Mouse (Mus musculus) right cerebral cortex, postnatal 4 days (tissue): ENCODE results near the gene Aldh1a2.

Source experiments
- DNase-seq: peaks from one replicate; pipeline ENCODE4 v3.0.0-alpha.2; 2022

Aldh1a2 gene

DNA sequence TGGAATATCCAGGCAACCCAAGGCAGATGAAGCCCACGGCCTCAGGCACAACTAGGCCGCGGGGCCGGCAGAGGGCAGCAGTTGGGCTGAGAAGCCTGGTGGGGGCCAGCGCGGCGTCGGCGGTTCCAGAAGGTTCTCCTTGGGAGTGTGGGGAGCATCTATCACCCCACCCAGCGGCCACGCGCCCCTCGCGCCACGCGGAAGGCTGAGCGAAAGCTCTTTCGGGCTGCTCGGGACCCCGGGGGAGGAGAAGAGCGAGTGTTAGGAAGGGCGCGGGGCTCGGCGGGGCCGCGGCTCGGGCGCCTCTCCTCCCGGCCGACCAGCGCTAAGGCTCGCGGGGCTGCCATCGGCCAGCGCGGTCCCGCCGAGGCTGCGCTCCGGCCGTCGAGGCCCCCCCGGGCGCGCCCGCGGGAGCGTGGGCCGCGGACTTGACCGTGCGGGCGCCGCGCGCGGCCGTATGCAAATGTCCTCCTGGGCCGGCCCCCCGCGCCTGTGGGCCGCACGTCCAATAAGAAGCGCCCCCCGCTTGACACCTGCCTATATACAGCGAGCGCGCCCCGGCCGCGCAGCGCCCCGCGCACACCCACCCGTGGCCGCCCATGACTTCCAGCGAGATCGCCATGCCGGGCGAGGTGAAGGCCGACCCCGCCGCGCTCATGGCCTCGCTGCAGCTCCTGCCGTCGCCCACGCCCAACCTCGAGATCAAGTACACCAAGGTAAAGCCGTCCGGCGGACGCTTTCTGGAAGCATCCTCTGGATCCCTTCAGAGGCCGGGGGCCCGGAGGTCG, at the start of gene Aldh1a2:
Gene Aldh1a2, plus strand, starts transcription at position 542 of the 788 bp plus-strand sequence.
- peak; percentile 60 for DNase-seq

GRCm38 (mm10) chr9:71166019-71166705, 49.4 kb upstream of the Aldh1a2 start:
- no peak for DNase-seq

DNA sequence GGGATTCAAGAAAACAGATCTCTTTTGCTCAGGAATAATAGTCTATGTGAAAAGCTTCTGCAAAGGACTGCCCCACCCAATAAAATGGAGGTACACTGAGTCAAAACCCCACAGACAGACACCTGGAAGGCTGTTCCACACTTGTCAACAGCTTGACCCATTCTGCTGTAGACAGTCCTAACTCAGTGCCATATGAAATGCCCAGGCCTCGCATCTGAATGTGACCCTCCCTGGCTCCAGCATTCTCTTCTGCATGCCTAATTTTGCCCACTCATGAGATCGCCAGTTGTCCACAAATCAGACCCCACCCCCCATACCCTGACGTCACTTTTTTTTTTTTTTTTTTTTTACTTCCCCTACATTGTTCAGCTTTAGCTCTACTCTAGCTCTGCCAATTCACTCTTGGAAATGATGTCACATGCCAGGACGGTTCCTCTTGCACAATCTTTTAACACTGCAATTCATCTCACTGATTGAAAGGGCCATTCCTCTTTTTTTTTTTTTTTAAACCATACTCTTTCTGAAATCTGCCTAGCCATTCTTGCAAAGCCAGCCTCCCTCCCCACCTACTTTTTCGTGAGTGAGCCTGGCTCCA, 48.6 kb upstream of the Aldh1a2 start:
- DNase-seq = no peak

DNA sequence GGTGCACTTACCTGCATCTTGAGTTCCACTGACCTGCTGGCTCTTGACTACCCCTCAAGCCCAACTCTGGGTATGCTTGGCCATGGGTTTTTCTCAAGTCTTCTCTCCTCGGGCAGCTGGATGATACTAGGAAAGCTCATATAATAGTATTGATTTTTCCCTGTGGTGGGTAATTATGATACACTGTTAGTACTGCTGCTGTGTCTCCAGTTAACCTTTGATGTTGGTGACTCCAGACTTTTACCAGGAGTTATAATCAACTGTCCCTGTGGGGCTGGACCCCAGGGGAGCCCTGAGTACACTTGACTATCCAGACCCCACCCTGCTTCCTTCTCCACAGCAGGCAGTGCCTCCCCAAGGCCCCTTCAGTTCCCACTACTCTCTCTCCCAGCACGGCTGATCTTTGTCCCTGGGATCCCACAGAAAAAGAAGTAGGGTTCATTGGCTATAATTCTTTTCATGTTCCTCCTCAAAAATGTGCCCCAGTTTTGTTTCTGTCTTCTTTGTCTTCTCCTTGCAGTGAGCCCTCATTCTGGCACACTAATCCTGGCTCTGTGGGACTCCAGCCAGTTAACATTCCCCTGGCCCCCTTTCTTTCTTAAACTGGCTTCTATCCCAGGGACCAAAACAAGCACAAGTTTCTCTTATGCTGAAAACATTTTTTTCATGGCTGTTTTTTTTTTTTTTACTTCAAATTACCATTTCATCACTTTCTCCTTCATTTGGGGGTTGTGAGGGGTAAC, 47.9 kb upstream of the Aldh1a2 start:
- peak; percentile 18 for DNase-seq

GRCm38 (mm10) chr9:71168511-71168910, 47.1 kb upstream of the Aldh1a2 start, which contains the start of gene Aqp9:
Gene Aqp9 (minus strand): TSS chr9:71168682.
- DNase-seq = peak; percentile 18

- DNase-seq = no peak
Observed at GRCm38 (mm10) chr9:71173533-71173932, 42.1 kb upstream of the Aldh1a2 start.

GRCm38 (mm10) chr9:71174316-71174975, 41.1 kb upstream of the Aldh1a2 start:
- DNase-seq = no peak

- DNase-seq = no peak
Observed at GRCm38 (mm10) chr9:71175686-71176085, 39.9 kb upstream of the Aldh1a2 start.

- DNase-seq = no peak
Observed at GRCm38 (mm10) chr9:71179276-71179896, 36.2 kb upstream of the Aldh1a2 start.

DNA sequence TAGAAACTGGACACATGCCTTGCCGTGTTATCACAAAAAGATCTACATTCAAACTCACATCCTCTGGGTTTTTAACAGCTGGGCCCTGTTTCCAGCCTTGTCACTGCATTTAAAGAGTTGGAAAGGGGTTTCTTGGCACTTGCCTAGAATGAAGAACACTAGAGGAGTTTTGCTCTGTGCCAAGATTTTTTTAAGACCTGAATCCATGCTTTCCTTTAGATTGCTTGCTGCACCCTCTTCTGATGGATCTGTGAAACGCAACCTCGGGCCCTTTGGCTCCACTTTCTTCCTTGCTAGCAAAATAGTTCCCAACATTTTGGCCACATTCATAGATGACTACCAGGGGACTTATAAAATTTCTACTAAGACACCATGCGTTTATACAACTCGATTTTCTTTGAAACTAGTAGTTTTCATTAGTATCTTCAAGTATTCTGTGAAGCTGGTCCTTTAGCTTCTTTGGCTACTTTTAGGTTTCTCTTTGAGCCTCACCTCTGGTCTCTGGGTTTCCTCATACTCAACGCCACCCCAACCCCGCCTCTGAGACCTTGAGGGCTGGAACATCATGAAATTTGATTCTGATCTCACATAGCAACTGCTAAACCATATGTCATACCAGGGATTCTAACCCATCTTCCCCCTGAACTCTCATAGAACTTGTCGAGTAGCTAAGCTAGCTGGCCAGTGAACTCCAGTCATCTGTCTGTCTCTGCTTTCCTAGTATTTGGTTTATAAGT, 35.5 kb upstream of the Aldh1a2 start:
- peak; percentile 13 for DNase-seq

GRCm38 (mm10) chr9:71185285-71185684, 30.3 kb upstream of the Aldh1a2 start:
- DNase-seq = no peak

DNA sequence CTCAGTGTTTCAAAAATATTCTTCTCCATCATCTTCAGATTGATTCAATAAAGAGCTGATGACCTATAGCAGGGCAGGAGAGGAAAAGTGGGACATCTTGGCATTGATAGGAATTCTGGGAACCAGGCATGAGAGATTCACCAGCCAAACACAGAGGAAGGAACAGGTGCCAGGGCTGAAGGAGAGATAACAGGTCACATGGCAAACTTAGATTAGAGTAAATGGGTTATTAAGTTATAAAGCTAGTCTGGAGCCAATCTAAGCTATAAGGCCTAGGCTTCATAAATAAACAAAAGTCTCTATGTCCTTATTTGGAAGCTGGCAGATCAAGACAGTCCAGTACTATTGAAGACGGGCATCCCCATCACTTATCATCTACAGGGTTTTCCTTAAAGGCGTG, 29.8 kb upstream of the Aldh1a2 start:
- DNase-seq = no peak

DNA sequence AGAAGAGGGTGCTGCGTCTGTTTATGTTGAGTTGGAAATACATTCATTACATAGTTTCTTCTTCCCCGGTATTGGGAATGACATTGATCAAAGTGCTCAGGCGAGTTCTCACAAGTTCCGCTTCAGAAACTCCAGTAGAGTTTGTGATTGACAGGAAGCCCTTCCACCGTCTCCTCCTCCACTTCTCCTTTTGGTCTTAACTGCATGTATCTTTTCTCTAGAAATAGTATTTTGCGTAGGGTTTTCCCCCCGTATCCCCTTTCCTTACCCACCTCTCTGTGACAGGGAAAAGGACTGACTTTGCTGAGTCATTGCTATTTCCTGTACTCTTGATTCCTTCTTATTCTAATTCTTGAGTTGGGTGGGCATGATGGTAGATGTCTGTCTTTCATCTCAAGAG, 28.2 kb upstream of the Aldh1a2 start:
- DNase-seq = no peak

GRCm38 (mm10) chr9:71188647-71189415, 26.8 kb upstream of the Aldh1a2 start:
- DNase-seq = peak; percentile 84

DNA sequence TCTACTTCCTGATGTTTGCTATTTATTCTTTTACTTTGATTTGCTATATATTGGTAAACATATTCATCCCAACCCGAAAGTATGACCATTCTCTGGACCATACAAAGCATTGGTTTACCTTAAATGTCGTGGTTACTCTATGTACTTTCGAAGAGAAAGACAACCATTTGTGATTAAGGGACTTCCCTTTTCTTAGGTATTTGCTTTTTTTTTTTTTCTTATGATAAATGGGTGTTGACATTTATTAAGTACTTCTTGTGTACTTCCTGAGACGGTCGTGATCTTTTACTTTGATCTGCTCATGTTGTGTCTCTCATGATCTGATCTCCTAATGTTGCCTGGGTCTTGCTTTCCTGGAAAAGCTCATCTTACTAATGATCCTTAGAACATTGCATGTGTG, 16.8 kb upstream of the Aldh1a2 start:
- no peak for DNase-seq

DNA sequence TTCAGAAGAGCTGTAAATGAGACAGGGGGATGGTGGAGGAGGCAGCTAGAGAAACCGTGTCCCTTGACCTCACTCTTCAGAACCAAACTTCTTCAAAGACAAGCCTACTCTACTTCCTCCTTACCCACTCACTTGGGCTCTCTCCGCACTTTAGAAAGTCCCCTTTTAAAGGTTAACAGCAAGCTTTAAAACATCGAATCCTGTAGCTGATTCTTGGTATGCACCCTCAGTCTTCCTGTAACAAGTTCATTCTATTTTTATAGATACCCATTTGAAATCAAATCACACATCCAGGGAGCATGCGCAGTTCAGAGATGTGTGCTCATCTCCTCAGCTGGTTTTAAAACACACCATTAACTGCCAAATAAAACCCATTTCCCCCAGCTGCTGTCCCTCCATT, 13.3 kb upstream of the Aldh1a2 start:
- no peak for DNase-seq

DNA sequence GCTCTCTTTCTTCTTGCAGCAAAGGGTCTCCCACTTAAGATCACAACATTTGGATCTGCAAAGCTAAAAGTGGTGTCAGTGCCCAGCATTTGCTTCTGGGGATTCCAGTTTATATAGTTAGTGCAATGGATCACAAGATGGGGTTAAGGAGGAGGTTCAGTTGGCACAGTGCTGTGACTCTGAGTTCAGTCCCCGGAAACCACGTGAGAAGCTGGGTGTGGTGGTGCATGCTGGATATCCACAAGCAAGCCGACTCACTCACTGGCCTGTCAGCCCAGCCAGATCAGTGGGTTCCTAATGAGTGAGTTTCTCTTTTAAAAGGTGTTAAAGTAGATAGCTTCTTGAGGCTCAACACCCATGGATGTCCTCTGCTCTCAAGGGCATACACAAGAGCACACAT, 6.3 kb upstream of the Aldh1a2 start:
- DNase-seq = no peak

DNA sequence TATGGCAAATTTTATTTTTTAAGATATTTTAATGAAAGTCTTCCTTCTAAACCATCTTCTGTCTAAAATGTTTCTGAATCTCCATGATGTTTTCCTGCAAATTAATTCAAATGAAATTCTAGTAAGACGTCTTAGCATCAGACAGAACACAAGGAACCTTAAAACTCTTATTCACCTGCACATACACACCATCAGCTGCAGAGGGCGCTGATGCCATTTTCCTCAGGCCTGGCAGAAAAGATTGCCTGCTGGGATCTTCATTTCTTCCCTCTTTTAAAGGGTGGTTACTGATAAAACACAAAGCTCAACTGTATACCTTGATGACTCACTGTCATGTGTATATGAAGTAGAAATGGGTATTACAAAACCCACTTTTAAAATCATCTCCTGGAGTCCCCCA, 4.7 kb upstream of the Aldh1a2 start:
- peak; percentile 34 for DNase-seq

DNA sequence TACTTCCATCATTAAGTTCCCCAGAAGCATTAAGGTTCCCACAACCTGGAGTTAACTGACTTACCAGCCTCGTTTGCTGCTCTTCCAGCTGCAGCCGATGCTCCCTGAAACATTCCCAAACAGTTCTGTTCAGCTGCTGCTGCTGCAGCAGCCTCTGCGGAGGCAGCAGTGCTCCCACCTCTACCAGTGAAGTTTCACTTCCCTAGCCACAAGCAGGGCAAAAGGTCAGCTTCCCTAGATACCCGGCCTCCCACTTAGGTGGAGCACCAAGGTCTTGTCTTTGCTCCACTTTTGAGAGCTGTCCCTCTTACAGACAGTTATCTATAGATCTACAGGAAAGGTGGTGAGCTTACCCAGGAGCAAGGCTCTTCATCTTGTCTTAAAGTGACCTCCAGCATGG, 2.0 kb upstream of the Aldh1a2 start:
- DNase-seq = no peak
